Mouse (Mus musculus): Measurements from ENCODE around the gene Dyrk4.

Gene Dyrk4

GRCm38 (mm10) chr6:126921111-126921881 lies at the start of gene Dyrk4:
Gene Dyrk4, minus strand, starts transcription at chr6:126921839.
- DNase-seq (ENCODE audit: low spot score), result no peak

GRCm38 (mm10) chr6:126966241-126967026 lies 44.8 kb upstream of the Dyrk4 start:
- DNase-seq (ENCODE audit: low spot score), result no peak

DNA sequence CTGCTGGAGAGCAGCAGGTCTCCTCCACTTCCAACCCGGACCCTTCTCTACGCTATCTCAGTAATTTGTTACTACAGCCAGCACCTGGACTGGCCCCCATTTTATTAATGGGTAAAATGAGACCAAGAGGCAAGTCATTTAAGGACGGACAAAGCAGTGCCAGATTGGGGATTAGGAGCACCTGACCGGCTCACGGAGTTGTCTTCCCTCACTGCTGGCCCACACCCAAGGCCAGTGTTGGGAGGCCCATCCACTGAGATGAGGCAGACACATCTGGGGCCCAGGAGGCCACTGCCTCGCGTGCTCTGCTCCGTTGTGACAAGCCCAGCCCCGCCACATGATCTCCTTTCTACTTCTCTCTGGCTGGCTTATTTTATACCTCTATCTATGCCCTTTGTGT lies 41.8 kb upstream of the Dyrk4 start:
- DNase-seq (ENCODE audit: low spot score), result no peak

DNA sequence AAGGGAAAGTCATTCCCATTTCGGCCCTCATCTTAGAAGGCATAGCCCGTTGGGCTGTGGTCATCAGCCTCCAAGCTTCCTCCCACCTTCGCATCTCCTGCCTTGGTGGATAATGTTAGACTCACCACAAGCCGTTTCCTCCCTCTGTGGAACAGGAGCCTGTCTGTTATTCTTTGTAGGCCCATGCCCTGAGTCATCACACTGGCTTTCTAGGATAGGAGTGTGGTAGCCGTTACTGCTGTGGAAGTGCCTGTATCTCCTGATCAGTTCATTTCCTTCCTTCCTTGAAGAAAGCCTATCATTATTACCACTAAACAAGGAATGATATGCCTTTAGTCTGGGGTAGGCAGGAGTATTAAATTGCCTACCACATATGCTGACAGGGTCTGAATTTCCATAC lies 41.1 kb upstream of the Dyrk4 start:
- DNase-seq (ENCODE audit: low spot score), result no peak

GRCm38 (mm10) chr6:126961371-126962018 lies 39.9 kb upstream of the Dyrk4 start:
- DNase-seq (ENCODE audit: low spot score), result no peak

GRCm38 (mm10) chr6:126955734-126956133 lies 34.1 kb upstream of the Dyrk4 start:
- peak; percentile 53 for DNase-seq (ENCODE audit: low spot score)

DNA sequence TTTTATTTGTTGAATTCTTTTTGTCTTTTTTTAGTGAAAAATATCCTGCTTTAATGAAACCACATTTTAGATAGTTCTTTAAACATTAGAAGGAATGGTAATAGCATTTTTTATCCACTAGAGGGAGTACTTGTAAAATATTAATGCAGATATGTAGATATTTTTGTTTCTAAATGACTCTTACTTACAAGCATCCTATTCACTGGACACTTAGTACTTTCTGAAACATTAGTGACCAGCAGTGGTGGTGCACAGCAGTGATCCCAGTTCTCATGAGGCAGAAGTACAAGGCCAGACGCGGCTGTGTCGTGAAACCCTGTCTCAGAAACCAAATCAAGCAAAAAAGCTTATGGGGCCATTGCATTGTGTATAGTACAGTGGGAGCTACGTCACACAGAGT lies 26.7 kb upstream of the Dyrk4 start:
- DNase-seq (ENCODE audit: low spot score), result no peak

DNA sequence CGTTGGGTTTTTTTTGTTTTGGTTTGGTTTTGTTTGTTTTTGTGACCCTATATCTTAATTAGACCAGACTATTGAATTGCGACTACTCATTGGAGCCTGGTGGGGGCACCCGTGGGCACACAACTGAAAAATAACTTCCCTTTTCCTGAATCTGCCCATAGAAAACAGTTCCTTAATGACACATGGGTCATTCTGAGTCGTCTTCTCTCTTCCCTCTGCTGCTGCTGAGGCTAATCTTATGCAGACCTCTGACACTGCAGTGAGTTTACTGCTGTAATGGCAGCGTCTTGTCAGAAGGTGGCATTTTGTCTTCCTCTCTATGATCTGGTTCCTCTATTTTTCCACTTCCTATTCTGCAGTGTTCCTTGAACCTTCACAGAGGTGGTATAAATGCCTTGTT lies 18.8 kb upstream of the Dyrk4 start:
- no peak for DNase-seq (ENCODE audit: low spot score)

GRCm38 (mm10) chr6:126939487-126940171 lies 18.0 kb upstream of the Dyrk4 start, which contains the start of the genes Rad51ap1 and D6Wsu163e:
Gene Rad51ap1, minus strand, starts transcription at chr6:126939587.
Gene D6Wsu163e, plus strand, starts transcription at chr6:126939962.
- DNase-seq (ENCODE audit: low spot score), result peak; percentile 90

- DNase-seq (ENCODE audit: low spot score), result no peak
Observed at GRCm38 (mm10) chr6:126938853-126939486, 17.3 kb upstream of the Dyrk4 start.

GRCm38 (mm10) chr6:126938047-126938446 lies 16.4 kb upstream of the Dyrk4 start:
- DNase-seq (ENCODE audit: low spot score), result no peak

DNA sequence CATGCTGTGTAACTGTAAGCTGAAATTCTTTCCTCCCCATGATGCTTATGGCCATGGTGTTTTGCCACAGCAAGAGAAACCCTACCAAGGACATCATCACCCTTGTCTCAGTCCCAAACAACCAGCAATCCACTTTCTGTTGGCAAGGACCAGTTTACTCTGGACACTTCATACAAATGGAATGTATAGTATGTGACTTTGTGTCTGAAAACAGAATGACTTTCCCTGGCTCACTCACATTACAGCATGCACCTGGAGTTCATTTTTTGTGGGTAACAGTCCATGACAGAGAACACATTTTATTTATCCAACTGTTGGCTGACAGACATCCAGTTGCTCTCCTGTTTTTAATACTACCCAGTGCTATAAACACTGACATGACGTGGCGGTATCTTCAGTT lies 11.3 kb upstream of the Dyrk4 start:
- DNase-seq (ENCODE audit: low spot score), result no peak

DNA sequence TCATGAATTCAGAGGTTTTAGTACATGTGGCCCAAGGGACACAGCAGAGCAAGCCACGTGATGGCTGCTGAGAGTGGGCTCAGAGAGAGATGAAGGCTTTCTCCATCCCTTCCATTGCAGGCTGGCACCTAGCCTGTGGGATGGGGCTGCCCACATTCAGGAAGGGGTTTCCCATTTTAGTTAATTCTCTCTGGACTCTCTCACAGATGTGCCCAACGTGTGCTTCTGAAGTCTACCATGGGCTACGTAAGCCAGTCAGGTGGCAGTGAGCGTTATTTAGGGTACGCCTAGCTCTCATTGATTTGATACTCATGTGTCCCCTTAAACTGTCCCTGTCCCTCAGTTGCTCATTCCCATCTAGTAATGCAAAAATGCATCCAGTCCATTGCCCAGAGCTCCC lies 6.7 kb downstream of the Dyrk4 start:
- DNase-seq (ENCODE audit: low spot score), result no peak

GRCm38 (mm10) chr6:126910727-126911126 lies 10.9 kb downstream of the Dyrk4 start:
- no peak for DNase-seq (ENCODE audit: low spot score)

- DNase-seq (ENCODE audit: low spot score), result no peak
Observed at GRCm38 (mm10) chr6:126907876-126908275, 13.8 kb downstream of the Dyrk4 start.

DNA sequence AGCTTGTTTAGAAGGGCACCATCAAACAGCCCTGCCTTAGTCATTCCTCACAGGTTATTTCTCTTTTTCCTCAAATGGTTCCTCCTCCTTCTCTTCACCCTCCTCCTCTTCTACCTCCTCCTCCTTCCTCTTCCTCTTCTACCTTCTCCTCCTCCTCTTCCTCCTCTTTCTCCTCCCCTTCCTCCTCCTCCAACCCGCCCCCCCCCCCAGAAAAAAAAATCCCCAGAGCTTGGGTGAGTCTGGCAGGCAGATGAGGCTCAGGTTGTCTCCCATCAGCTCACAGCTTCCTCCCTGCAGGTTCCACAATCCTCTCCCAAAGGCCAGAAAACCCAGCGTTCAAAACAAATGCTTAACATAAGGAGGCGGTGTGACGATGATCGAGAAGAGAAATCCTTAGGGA lies 14.3 kb downstream of the Dyrk4 start:
- no peak for DNase-seq (ENCODE audit: low spot score)

DNA sequence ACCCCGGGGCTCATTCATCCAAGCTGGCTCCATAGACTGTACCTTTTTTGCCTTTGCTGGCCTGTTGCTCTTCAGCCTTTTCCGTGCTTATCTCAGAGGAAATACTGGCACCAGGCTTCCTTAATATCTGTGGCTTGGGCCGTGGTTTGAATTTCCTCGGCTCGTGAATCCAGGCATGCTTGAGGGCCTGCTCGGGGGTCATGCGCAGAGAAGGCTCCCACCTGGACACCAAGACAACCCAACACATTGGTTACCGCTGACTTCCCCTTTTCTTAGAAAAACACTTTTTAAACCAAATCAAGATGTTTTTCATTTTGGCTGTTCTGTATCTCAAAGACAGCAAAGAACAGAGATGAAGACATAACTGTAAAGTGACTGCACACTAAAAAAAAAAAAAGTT lies 44.5 kb downstream of the Dyrk4 start:
- no peak for DNase-seq (ENCODE audit: low spot score)

DNA sequence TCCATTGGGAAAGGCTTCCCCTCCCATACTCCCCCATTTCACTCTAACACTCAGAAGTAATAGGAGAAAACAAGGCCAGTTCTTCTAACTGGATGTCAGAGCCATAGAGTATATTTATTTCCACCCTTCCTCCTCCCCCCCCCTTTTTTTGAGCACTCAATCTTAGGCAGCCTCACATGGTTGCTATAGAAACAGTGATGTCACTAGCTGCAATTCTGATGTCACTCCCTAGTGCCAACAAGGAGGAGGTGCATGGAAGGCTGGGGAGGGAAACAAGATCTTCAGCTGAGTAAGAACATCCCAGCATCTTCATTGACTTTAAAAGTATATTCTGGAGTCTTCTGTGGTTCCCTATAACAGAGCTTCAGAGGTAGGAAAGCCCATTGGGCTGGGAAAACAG lies 68.8 kb downstream of the Dyrk4 start, which contains the start of gene Akap3:
Gene Akap3 (plus strand): TSS at position 218 of the 400 bp plus-strand sequence.
- DNase-seq (ENCODE audit: low spot score), result no peak

DNA sequence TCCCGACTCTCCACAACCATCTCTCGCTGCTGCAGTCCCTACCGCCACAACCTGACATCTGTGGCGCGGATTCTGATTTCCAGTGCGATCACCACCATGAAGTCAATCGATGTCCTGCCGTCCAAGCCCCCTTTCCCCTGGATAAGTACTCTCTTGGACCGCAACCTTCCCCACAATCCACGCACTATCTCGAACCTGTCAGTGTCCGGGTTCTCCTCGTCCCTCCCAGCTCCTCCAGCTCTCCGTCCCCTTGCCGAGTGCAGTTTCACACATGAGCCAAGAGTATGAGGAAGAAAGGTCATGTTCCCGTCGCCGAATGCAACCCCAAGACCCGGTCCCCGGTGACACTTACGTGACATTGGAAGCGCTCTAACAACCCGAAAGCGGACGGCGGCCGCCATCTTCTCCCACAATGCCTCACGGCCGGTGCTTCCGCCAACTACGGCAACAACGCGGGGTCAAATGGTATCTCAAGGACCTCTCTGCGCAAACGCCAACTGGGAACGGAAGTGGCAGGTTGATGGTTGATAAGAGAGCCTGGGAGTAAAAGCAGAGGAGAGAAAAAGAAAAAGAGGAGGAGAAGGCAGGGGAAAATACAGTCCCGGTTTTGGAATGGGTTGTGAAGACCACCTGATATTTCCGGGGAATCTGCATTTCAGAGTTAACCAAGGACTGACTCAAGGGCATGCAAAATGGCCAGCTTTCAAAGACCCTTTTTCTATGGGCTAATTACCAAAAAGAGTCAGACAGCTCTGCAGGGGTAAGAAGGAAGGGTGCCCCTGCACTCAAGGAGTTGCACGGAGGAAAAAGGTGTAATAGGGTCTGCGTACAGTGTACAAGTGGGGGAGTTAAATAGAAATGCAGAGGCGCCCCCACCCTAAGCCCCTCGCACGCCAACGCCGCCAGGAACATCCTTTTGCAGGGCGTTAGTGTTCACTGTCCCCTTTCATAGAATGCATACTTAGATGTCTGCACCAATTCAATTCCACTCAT lies 72.6 kb downstream of the Dyrk4 start, which contains the start of gene Ndufa9:
Gene Ndufa9 (minus strand): TSS at position 425 of the 993 bp plus-strand sequence.
- peak; percentile 94 for DNase-seq (ENCODE audit: low spot score)

GRCm38 (mm10) chr6:126836628-126837027 lies 85.0 kb downstream of the Dyrk4 start:
- DNase-seq (ENCODE audit: low spot score), result no peak

Measured in ovary, postnatal 10 days (tissue).